Mouse (Mus musculus): ENCODE measurements around the gene Odf3l1.

Gene Odf3l1

DNA sequence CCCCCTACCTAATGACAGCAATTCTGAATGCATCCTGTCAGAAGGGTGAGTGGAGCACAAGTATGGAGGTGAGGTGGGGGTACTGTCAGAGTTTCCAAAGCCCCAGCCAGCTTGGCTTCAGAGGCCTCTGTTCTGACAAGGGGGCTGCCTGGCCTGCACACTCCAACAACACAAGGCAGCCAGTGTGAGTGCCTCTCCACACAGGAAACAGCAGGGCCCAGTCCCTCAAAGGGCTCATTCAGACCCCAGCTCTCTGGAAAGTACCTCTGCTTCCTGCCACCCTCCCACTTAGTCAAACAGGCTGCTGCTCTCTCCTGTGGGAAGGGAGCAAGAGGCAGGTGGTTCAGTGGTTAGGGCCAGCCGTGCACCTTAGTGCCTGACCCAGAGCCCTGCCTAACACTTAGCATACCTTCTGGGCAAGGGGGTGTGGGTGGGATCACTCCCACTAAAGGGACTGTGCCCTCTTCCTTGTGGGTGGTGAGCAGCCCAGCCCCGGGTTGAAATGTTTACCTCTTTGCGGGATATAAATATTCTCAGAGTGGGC, 17.1 kb upstream of the Odf3l1 start:
- DNase-seq, result no peak

DNA sequence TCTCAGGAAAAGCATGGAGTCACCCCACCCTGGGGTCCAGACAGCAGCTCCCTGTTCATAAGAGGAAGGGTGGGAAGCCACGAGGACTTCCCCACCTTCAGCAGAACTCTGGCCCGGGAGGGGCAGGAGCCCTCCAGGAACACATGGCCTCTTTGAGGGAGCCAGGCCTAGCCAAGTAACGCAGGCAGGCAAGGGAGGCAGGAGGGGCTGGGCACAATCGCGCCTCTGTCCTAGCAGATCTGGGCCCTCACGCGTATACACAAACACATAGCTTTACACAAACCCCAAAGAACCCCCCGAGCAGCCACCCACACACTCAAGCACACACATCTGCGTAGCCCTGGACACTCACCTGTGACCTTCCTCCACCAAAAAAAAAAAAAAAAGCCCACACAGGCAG, 16.3 kb upstream of the Odf3l1 start:
- no peak for DNase-seq

GRCm38 (mm10) chr9:56877284-56877683, 12.8 kb upstream of the Odf3l1 start:
- DNase-seq, result no peak

- peak; percentile 70 to 72 for DNase-seq
Observed at GRCm38 (mm10) chr9:56876784-56877183, 12.3 kb upstream of the Odf3l1 start.

DNA sequence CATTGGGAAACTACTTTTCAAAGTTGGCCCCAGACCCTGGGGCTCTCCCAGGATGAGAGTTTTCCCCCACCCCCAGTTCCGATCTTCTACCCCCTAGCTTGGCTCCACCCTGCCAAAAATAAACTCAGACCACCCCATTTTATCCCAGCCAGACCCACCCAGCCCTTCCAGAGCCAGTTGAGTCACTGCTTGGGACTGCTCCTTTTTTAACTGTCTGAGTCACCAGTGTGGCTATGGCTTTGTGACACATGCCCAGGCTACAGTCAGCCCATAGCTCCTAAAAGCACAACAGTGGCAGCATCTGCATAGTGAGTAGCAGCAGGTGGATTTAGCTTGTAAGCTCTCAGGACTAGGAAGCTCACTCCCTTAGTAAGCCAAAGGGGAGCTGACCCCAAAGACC, 8.6 kb upstream of the Odf3l1 start:
- DNase-seq, result no peak

GRCm38 (mm10) chr9:56872105-56872903, 7.8 kb upstream of the Odf3l1 start:
- no peak for DNase-seq

DNA sequence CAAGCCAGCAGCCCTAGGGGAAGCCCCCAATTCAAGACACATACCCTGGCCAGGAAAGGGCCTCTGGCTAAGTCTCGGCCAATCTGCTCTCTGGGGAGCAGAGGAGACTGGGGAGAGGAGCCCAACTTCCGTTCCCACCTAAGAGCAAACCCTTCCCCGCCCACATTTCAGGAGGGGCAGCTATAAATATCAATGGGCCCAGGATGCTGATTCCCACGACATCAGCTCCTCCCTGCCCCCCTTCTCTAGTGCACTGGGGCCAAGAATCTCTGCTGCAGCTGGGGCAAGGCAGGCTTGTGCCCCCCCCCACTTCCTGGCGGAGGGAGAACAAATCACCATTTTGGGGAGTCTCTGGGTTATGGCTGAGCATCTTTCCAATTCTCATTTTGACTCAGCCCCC, 6.7 kb upstream of the Odf3l1 start:
- peak; percentile 35 to 51 for DNase-seq

DNA sequence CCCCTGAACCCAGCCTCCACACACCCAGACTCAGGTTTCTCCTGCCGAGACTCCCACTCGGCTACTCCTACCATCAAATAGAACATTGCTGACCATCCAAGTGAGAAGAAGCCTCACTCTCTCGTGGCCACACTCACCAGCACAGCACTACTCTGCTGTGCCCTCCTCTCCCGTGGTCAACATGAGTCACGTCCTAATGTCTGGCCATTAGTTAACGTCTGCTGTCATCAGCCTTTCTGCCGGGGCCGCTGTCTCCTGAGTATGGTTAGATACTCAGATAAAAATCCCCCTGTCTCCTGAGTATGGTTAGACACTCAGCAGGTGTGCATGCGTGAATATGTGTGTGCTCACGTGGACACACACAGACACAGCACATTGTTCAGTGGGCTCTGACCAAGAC, 6.3 kb upstream of the Odf3l1 start:
- no peak for DNase-seq

DNA sequence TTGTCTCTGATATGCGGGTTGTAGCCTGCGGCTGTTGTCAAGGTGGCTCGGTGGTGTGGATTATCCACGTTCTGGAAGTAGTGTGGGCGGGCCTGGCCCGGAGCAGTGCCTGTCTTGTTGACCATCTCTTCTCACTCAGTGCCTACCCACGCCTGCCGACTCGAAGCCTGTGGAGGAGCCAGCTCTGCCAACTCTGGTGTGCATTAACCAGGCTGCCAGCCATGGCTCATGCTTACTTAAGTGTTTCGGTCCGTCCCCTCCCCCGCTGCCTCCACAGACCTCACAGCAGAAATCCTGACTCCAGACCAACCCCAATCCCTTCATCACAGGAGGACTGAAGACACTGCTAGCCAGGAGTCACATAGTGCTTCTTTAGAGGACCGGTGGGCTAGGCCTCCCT, 5.1 kb upstream of the Odf3l1 start:
- peak; percentile 93 for DNase-seq

- peak in 1 of 2 experiments; percentile 42 for DNase-seq
Observed at GRCm38 (mm10) chr9:56868292-56868691, 3.8 kb upstream of the Odf3l1 start.

DNA sequence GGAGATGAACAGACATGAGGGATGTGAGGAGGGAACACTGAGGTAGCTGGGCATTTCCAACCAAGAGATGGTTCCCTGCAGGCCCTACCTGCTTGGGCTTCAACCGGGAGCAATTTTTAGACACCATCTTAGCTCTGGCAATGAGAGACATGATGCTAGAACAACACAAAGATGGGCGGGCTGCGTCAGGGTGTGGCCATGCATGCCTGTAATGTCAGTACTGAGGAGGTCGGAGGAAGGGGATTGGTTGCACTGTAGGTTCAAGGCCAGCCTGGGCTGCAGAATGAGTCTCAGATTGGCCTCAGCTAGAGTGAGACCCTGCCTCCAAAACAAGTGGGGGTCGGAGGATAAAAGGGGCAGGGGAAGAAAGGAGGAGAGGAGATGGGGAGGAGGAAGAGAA, 2.0 kb upstream of the Odf3l1 start:
- no peak for DNase-seq

- no peak for DNase-seq
Observed at GRCm38 (mm10) chr9:56865673-56866400, 1.4 kb upstream of the Odf3l1 start.

- DNase-seq, result peak; percentile 90 to 91
Observed at GRCm38 (mm10) chr9:56864832-56865231, 353 bp upstream of the Odf3l1 start, which contains the start of gene Cspg4. TSS of gene Cspg4 (plus strand) at chr9:56865033.

DNA sequence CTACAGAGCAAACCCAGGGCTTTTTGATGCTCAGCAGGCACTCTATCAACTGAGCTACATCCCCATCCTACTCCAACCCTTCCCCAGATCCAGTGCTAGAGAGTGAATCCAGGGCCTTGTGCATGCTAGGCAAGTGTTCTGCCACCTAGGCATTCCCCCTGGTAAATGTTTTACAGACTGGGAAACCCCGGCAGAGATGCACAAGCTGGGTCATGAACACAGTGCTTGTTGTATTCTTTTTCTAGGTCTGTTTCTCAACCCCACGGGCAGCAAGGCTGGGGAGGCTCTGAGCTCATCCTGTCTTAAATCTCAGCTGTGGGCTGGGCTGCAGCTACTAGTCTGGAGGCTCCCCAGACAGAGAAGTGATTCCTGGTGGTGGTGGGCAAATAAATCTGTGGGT, 1.6 kb downstream of the Odf3l1 start:
- peak; percentile 59 to 65 for DNase-seq

DNA sequence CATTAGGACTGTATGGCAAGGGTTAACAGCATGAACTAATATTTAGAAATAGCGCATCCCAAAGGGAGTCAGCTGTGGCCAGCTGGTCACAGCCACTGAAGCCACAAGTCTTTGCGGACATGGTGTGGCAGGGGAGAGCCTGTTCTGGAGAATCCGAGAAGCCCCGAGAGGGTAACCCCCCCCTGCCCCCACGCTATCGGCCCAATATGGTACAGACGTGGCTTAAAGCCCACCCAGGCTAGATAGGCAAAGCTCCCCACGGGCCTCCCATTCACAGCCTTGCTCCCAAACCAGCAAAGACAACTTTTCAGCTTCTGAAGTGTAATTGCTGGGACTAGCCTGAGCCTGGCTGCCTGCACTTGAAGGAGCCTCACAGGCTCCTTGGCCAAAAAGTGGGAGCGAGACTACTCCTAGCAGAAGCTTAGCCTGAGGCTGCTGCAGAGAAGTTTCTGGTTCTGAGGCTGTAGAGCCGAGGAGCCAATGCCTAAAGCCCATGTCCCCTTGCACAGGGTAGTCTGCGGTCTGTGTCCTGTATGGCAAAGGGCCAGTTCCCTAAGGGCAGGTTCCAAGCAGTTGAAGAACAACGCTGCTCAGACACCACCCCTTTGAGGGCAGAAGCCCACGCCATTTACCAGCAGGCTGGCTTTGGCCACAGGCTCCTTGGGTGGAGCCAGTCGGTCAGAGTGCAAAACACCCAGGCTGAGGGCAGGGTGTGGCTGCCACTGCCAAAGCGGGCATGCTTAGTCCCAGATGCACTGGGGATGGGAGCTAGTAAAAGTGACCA, 3.8 kb downstream of the Odf3l1 start:
- peak; percentile 55 to 56 for DNase-seq

DNA sequence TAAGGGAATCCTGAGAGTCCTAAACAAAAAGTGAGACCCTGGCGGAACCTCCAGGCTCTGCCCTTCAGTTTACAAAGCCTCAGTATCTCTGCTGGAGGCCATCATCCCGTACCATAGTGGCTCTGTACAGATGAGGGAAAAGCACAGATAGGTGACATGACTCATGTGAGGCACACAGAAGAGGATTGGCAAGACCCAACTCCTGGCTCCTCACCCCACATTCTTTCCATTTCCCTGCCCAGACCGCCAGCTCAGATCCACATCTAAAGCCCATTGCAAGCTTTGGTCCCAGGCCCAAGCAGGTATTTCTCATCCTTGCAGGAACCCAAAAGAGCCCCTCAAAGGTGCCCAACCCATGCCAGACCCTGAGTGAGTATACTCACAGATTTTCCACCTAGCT, 4.4 kb downstream of the Odf3l1 start:
- DNase-seq, result no peak

DNA sequence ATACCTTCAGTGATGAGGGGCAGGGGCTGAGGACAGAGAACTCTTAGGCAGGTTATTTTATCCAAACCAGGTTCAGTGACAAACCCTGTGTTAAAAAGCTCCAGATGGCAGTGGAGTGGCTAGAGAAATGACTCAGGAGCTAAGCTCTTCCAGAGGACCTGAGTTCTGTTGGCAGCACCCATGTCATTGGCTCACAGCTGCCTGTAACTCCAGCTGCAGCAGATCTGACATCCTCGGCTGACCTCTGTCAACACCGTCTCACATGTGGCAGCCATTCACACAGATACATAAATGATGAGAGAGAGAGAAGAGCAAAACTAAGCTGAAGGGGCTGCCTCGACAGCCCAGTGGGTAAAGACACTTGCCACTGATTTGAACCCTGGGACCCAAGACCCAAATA, 7.0 kb downstream of the Odf3l1 start:
- DNase-seq, result no peak

- no peak for DNase-seq
Observed at GRCm38 (mm10) chr9:56851778-56852177, 12.7 kb downstream of the Odf3l1 start.

DNA sequence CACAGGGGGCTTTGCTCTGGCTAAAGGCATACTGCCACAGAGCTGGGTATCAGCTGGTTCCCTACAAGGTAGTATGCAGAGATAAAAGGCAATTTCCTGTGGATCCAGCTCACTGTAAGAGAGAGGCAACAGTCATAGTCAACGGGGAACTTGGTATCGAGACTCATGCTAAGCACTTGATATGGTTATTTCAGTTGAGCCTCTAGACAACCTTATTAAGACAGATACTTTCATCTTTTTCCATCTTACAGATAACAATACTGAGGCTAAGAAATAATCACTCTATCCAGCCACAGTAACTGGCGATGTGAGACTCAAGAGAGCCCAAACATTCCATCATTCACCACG, 13.6 kb downstream of the Odf3l1 start:
- DNase-seq, result no peak

DNA sequence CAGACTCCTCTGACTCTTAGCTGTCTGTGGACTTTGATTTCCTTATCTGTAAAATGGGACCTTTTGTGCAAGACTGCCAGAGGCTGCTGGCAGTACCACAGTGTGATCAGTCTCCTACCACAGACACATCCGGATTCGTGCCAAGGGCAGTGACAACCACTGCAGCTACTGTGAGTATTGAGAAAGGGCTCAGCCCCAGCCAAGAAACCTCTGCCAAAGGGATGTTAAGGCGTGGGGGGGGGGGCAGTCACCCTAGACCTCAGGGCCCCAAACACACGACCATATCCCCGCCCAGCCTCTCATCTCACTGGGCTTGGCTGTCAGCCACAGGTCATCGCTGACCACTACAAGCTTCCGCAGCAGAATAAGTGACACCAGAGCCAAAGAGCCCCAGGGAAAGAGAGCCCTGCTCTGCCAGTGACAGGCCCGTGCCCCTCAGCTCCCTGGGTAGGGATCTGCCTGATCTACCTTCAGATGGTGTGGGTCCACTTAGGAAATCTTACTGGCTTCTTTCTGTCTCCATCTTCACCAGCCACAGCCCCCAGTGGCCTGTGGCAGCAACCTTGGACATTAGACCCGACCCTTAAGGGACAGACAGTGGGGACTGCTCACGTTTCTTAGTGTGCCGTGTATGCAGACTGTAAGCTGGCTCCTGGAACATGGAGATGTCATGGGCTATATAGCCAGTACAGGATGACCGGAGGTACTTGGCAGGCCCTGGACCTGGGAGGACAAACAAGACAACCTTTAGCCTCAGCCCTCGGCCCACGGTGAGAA, 14.2 kb downstream of the Odf3l1 start:
- DNase-seq, result peak in 1 of 2 experiments; percentile 48

DNA sequence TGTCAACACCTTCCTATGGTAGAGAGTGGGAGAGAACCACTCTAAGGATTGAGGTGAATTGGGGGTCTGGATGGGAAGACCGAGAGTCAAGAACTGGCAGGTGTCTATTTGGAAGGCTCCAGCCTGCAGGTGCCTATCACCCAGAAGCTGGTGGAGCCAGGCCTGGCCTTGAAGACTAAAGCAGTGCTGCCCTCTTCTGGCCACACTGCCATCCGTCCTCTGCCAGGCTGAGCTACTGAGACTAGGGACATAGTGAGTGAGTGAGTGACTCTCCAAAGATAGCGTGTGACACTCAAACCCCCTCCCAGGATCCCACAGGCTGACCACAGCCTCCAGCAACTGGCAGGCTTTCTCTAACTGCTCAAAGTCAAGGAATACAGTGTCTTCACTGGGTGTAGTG, 17.0 kb downstream of the Odf3l1 start:
- peak; percentile 75 to 92 for DNase-seq

DNA sequence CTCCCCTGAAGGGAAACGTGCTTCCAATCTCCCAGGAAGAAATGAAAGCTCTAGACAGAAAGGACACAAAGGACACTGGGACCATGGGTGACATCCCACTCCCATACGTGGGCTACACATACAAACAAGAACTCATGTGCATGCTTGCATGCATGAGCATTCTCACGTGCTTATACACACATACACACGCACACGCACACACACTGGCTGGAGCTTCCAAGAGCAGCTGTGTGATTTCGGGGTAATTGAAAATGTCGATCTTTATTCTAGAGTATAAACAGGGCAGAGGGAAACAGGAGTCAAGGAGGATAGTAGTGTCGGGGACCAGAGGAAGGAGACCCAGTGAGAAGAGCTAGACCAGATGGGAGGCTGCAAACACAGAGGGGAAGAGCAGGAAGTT, 19.8 kb downstream of the Odf3l1 start:
- no peak for DNase-seq

Measured in kidney, postnatal 36 days (tissue).